Mouse (Mus musculus): ENCODE data around the gene Dbf4.

- TF ChIP-seq GATA1 (IDR thresholded peaks at IDR 0.05; ENCODE audit: borderline replicate concordance, low read length) (no peak), FLI1 (IDR thresholded peaks at IDR 0.05; ENCODE audit: low read length) (no peak)
Observed at GRCm38 (mm10) chr5:8439095-8439494, 16.6 kb upstream of the Dbf4 start.
